Mouse (Mus musculus) testis, adult 2 months (tissue): ENCODE results near the gene Tmem202.

Experiments used
- CTCF ChIP-seq: fragments of 200-500 bp; IDR thresholded peaks from 2 replicates; pipeline ENCODE4 v1.5.1; 2012; ENCODE audit warnings: low read depth, mild to moderate bottlenecking, inconsistent platforms, low read length, moderate library complexity; ENCODE audit not compliant: control insufficient read depth, insufficient read depth, insufficient replicate concordance
- POLR2A ChIP-seq: fragments of 200-500 bp; IDR thresholded peaks from 2 replicates; pipeline ENCODE4 v1.6.1; 2012; ENCODE audit warnings: low read depth, mild to moderate bottlenecking, inconsistent platforms, low read length, moderate library complexity; ENCODE audit not compliant: control insufficient read depth

DNA sequence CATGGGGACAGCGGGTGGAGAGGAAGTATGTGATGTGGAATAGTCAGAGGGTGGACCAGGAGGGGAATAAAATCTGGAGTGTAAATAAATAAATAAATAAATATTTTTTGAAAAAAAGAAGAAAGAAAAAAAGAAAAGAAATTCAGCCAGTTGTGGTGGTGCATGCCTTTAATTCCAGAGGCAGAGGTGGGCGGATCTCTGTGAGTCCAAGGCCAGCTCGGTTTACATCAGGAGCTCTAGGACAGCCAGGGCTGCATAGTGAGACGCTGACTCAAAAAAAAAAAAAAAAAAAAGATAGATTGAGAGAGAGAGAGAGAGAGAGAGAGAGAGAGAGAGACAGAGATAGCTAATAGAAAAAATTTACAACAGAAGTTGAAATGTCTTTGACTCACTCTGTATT lies 27.3 kb downstream of the Tmem202 start:
- no peak for TF ChIP-seq CTCF
- TF ChIP-seq POLR2A: no peak
